Mouse (Mus musculus): ENCODE data around the gene Zc3h15. TPM values are rescaled to one million over a fixed set of nuclear protein-coding genes. Genes with fewer than 3 reads are reported as not detected.

The Zc3h15 gene
- 124 TPM for polyA plus RNA-seq (2017; shearing (Covaris generic))

DNA sequence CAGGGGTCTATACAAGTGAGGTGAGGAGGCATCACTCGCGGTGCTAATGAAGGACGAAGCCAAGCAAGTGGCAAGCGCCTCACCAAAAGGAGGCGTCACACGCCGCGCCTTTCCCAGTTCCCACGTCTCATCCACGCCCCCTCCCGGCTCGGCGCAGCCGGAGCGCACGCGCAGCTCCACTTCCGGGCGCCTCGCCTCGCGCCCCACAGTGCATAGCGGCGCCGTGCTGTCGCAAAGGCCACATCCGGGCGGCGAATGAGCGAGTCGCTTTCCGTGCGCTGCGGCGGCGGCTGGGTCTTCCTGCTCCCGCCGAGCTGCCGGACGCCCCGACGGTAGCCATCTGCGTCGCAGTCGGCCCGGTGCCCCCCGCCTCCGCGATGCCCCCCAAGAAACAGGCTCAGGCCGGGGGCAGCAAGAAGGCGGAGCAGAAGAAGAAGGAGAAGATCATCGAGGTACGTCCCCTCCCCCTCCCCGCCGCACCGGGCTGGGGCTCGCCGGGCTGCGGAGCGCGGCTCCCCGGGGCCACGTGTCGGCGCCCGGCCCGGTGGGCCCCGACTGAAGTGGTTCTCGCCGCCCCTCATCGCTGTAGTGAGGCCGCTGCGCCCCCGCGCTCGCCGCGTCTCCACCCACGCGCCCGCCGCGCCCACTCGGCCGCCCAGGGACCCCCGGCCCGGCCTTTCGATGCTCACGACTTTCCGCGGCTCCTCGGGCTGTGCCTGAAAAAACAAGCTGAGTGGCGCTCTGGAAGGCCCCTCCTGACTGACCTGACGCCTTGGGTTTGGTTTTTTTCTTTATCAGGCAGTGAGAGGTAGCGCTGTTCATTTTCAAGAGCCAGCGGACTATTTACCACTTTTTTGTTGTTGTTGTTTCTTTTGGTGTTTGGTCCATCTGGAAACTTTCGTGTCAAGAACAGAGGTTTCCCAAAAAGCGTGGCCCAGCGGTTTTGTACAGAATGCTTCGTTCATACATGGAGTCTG is at the start of gene Zc3h15:
Gene Zc3h15, plus strand, starts transcription at position 160 of the 977 bp plus-strand sequence.

Other genes starting within 250 kb of the Zc3h15 start
- 51.4 TPM for gene Itgav, start 80.0 kb downstream of the Zc3h15 start, polyA plus RNA-seq (2017; shearing (Covaris generic))
- 2.0 TPM for gene Fam171b, start 168.2 kb downstream of the Zc3h15 start, polyA plus RNA-seq (2017; shearing (Covaris generic))